Mouse (Mus musculus): ENCODE data around the gene Eef2k.

Eef2k gene

GRCm38 (mm10) chr7:120842345-120843036 is at the start of gene Eef2k:
Eef2k (plus strand) TSS chr7:120842831.
- peak; percentile 95 for DNase-seq (ENCODE audit: low spot score)

GRCm38 (mm10) chr7:120795544-120795943 is 47.1 kb upstream of the Eef2k start:
- no peak for DNase-seq (ENCODE audit: low spot score)

GRCm38 (mm10) chr7:120796369-120796768 is 46.3 kb upstream of the Eef2k start:
- no peak for DNase-seq (ENCODE audit: low spot score)

GRCm38 (mm10) chr7:120803268-120803667 is 39.4 kb upstream of the Eef2k start:
- no peak for DNase-seq (ENCODE audit: low spot score)

GRCm38 (mm10) chr7:120809705-120810104 is 32.9 kb upstream of the Eef2k start:
- DNase-seq (ENCODE audit: low spot score): no peak

GRCm38 (mm10) chr7:120811834-120812415 is 30.7 kb upstream of the Eef2k start, which contains the start of gene Gm5737:
Gm5737 (plus strand) TSS chr7:120812365.
- DNase-seq (ENCODE audit: low spot score): no peak

GRCm38 (mm10) chr7:120817552-120817951 is 25.1 kb upstream of the Eef2k start:
- no peak for DNase-seq (ENCODE audit: low spot score)

GRCm38 (mm10) chr7:120819386-120819785 is 23.2 kb upstream of the Eef2k start:
- no peak for DNase-seq (ENCODE audit: low spot score)

GRCm38 (mm10) chr7:120823248-120823647 is 19.4 kb upstream of the Eef2k start:
- DNase-seq (ENCODE audit: low spot score): no peak

GRCm38 (mm10) chr7:120825097-120825496 is 17.5 kb upstream of the Eef2k start:
- DNase-seq (ENCODE audit: low spot score): no peak

- no peak for DNase-seq (ENCODE audit: low spot score)
Observed at GRCm38 (mm10) chr7:120826408-120826807, 16.2 kb upstream of the Eef2k start.

- peak; percentile 74 for DNase-seq (ENCODE audit: low spot score)
Observed at GRCm38 (mm10) chr7:120830431-120831381, 11.9 kb upstream of the Eef2k start.

GRCm38 (mm10) chr7:120834426-120834825 is 8.2 kb upstream of the Eef2k start:
- DNase-seq (ENCODE audit: low spot score): no peak

- DNase-seq (ENCODE audit: low spot score): peak; percentile 79
Observed at GRCm38 (mm10) chr7:120834863-120835372, 7.7 kb upstream of the Eef2k start.

- DNase-seq (ENCODE audit: low spot score): peak; percentile 94
Observed at GRCm38 (mm10) chr7:120835449-120836359, 6.9 kb upstream of the Eef2k start.

- DNase-seq (ENCODE audit: low spot score): peak; percentile 53
Observed at GRCm38 (mm10) chr7:120836361-120836760, 6.3 kb upstream of the Eef2k start.

- no peak for DNase-seq (ENCODE audit: low spot score)
Observed at GRCm38 (mm10) chr7:120838436-120839160, 4.0 kb upstream of the Eef2k start.

GRCm38 (mm10) chr7:120839786-120840185 is 2.8 kb upstream of the Eef2k start:
- no peak for DNase-seq (ENCODE audit: low spot score)

- peak; percentile 69 for DNase-seq (ENCODE audit: low spot score)
Observed at GRCm38 (mm10) chr7:120843037-120843621, 498 bp downstream of the Eef2k start.

GRCm38 (mm10) chr7:120843852-120844435 is 1.3 kb downstream of the Eef2k start:
- no peak for DNase-seq (ENCODE audit: low spot score)

Data from yolk sac, embryonic 10.5 days (tissue).